Mouse (Mus musculus): ENCODE results near the gene Acads.

Gene Acads

GRCm38 (mm10) chr5:115069611-115070010 lies 49.5 kb downstream of the Acads start:
- DNase-seq: no peak

GRCm38 (mm10) chr5:115068671-115069421 lies 50.3 kb downstream of the Acads start:
- DNase-seq: no peak

DNA sequence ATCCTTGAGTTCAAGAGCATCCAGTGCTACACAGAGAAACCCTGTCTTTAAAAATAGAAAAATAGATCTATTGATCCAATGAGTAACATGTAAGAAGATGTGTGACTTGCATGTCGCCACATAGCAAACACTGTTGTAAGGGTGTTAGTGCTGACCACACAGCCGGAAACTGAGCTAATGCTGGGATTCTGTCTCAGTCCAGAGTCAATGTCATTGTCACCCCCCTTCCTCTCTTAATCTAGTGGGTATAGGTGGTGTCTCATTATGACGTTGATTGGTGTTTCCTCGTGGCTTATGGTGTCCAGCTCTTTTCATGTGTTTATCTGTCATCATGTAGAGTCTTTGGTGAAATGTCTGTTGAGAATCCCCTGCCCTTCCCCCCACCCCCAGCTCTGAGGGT lies 52.9 kb downstream of the Acads start:
- no peak for DNase-seq

DNA sequence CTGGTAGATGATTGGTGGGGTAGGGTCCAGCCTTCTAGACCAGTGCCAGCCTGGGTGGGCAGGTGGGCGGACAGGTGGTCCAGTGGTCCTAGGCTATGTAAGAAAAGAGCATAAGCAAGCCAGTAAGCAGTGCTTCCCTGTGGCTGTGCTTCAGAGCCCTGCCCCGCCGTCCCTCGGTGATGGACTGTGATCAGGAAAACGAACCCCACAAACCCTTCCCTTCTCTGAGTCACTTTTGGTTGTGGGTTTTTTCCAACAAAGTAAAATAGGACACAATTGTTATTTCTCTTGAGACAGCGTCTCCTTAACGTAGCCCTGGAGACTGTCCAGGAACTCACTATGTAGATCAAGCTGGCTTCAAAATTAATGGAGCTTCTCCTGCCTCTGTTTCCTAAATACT lies 55.8 kb downstream of the Acads start:
- no peak for DNase-seq

GRCm38 (mm10) chr5:115062566-115062965 lies 56.6 kb downstream of the Acads start:
- DNase-seq: no peak

DNA sequence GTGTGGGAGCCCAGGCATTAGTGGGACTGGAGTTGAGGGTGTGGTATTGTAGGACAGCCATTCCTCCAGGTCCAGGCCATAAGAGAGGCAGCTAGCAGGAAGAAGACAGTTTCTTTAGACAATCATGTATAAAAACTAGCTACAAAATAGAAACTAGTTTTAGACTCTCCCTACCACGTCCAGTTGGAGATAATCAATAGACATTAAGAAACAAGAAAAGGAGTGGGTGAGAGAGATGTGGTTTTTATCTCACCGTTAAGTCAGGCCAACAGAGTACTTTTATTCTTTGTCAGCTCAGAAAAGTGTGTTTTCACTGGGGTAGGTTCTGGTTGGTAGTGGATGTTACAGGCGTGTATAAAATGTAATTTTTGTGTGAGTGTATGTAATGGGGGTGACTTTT lies 58.2 kb downstream of the Acads start:
- DNase-seq: no peak
